Mouse (Mus musculus): ENCODE measurements at regions not wholly inside any gene's neighbourhood (a gene's known extent, or its start where the extent isn't known, plus 50 kb on each side); places are given as distances from the start of the nearest gene placed in this dataset.

GRCm38 (mm10) chr13:71135940-71136632 is 294.5 kb upstream of the Adamts16 start:
- no peak for DNase-seq

GRCm38 (mm10) chr13:71121484-71121883 is 279.9 kb upstream of the Adamts16 start:
- peak; percentile 6 for DNase-seq

GRCm38 (mm10) chr13:71108175-71108574 is 266.6 kb upstream of the Adamts16 start:
- DNase-seq = no peak

GRCm38 (mm10) chr13:71105229-71105838 is 263.7 kb upstream of the Adamts16 start:
- peak; percentile 71 for DNase-seq

- no peak for DNase-seq
These were observed 263.0 kb upstream of the Adamts16 start for GRCm38 (mm10) chr13:71104419-71105228.

GRCm38 (mm10) chr13:71084301-71084700 is 242.7 kb upstream of the Adamts16 start:
- DNase-seq = no peak

- DNase-seq = no peak
These were observed 234.3 kb upstream of the Adamts16 start for GRCm38 (mm10) chr13:71075916-71076315.

- DNase-seq = no peak
These were observed 232.4 kb upstream of the Adamts16 start for GRCm38 (mm10) chr13:71074012-71074411.

GRCm38 (mm10) chr13:71068757-71069201 is 227.2 kb upstream of the Adamts16 start:
- no peak for DNase-seq

- DNase-seq = no peak
These were observed 226.4 kb upstream of the Adamts16 start for GRCm38 (mm10) chr13:71068011-71068410.

GRCm38 (mm10) chr13:71065568-71065967 is 224.0 kb upstream of the Adamts16 start:
- DNase-seq = no peak

GRCm38 (mm10) chr13:71064590-71065307 is 223.1 kb upstream of the Adamts16 start:
- DNase-seq = no peak

GRCm38 (mm10) chr13:71053361-71054264 is 212.0 kb upstream of the Adamts16 start:
- no peak for DNase-seq

- DNase-seq = no peak
These were observed 209.0 kb upstream of the Adamts16 start for GRCm38 (mm10) chr13:71050646-71051045.

GRCm38 (mm10) chr13:71036000-71036399 is 194.4 kb upstream of the Adamts16 start:
- DNase-seq = no peak

GRCm38 (mm10) chr13:71034926-71035687 is 193.5 kb upstream of the Adamts16 start:
- no peak for DNase-seq

GRCm38 (mm10) chr13:71008216-71008615 is 166.6 kb upstream of the Adamts16 start:
- peak; percentile 9 for DNase-seq

GRCm38 (mm10) chr13:71006117-71006516 is 164.5 kb upstream of the Adamts16 start:
- peak; percentile 5 for DNase-seq

GRCm38 (mm10) chr13:71003517-71003916 is 161.9 kb upstream of the Adamts16 start:
- DNase-seq = no peak

- peak; percentile 54 for DNase-seq
These were observed 159.7 kb upstream of the Adamts16 start for GRCm38 (mm10) chr13:71001278-71001677.
